Mouse (Mus musculus): ENCODE measurements around the gene Gm49361. TPM values are rescaled to one million over a fixed set of nuclear protein-coding genes. Genes with fewer than 3 reads are reported as not detected.

The Gm49361 gene
- polyA plus RNA-seq, 1 experiment from 2014 or later = not detected

GRCm38 (mm10) chr14:57639153-57639552 lies 106.8 kb downstream of the Gm49361 start:
- 95% methylated on average over 3 of the region's 3 CpGs for WGBS
- Histone ChIP-seq H3K27ac (ENCODE audit: low read depth, low read length) (no peak overlapping the region), H3K4me2 (ENCODE audit: low read length) (no peak overlapping the region), H3K4me3 (ENCODE audit: low read depth, low read length) (no peak overlapping the region), H3K4me1 (ENCODE audit: control insufficient read depth, insufficient read depth, low read length) (no peaks in the 10 kb centered on the region), H3K36me3 (ENCODE audit: control insufficient read depth, insufficient read depth, low read length) (peaks cover 5% of the 10 kb centered on the region; the same call in 1 of the 2 replicates), H3K9ac (ENCODE audit: low read length) (no peak overlapping the region), H3K27me3 (replicated peaks; ENCODE audit: control insufficient read depth, insufficient read depth, low read length) (no peaks in the 10 kb centered on the region), H3K9me3 (replicated peaks; ENCODE audit: control insufficient read depth, low read length) (no peaks in the 10 kb centered on the region)
- ATAC-seq (no peak), DNase-seq (ENCODE audit: low spot score) (no peak)

- no peak for DNase-seq (ENCODE audit: low spot score)
- Histone ChIP-seq H3K4me2 (ENCODE audit: low read length) (no peak overlapping the region), H3K9me3 (replicated peaks; ENCODE audit: control insufficient read depth, low read length) (no peaks in the 10 kb centered on the region), H3K27ac (ENCODE audit: low read depth, low read length) (no peak overlapping the region), H3K4me1 (ENCODE audit: control insufficient read depth, insufficient read depth, low read length) (no peaks in the 10 kb centered on the region), H3K4me3 (ENCODE audit: low read depth, low read length) (no peak overlapping the region), H3K27me3 (replicated peaks; ENCODE audit: control insufficient read depth, insufficient read depth, low read length) (no peaks in the 10 kb centered on the region), H3K36me3 (ENCODE audit: control insufficient read depth, insufficient read depth, low read length) (no peaks in the 10 kb centered on the region), H3K9ac (ENCODE audit: low read length) (no peak overlapping the region)
- ATAC-seq = no peak
- 60% methylated on average over 5 of the region's 5 CpGs for WGBS
Measured at GRCm38 (mm10) chr14:57634141-57634540, 111.8 kb downstream of the Gm49361 start.

- Histone ChIP-seq H3K9me3 (replicated peaks; ENCODE audit: control insufficient read depth, low read length) (no peaks in the 10 kb centered on the region), H3K36me3 (ENCODE audit: control insufficient read depth, insufficient read depth, low read length) (peaks cover 30% of the 10 kb centered on the region), H3K4me3 (ENCODE audit: low read depth, low read length) (no peak overlapping the region), H3K4me2 (ENCODE audit: low read length) (no peak overlapping the region), H3K4me1 (ENCODE audit: control insufficient read depth, insufficient read depth, low read length) (no peaks in the 10 kb centered on the region), H3K9ac (ENCODE audit: low read length) (no peak overlapping the region), H3K27ac (ENCODE audit: low read depth, low read length) (no peak overlapping the region), H3K27me3 (replicated peaks; ENCODE audit: control insufficient read depth, insufficient read depth, low read length) (no peaks in the 10 kb centered on the region)
- no peak for ATAC-seq
- DNase-seq (ENCODE audit: low spot score) = no peak
- WGBS = 78% methylated on average over 4 of the region's 4 CpGs
Measured at GRCm38 (mm10) chr14:57629595-57629994, 116.3 kb downstream of the Gm49361 start.

DNA sequence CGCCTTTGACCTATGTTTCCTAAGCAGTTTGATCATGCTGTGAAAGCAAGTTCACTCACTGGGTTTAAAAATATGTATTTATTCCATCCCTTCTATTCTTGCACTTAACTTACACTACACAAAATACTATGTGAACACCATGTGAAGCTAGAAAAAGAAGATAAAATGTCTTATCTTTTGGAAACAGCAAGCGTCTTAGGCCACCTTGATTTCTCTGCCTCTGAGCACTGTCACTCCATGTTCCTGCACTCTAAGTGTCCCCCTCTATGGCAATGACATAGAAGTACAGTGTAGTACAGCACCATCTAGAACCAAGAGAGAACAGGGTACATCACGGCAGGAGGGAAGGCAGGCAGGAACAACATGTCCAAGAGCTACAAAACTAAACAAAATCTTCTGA lies 123.0 kb downstream of the Gm49361 start:
- H3K4me2 ChIP-seq (ENCODE audit: low read length) = no peak overlapping the region
- H3K27me3 ChIP-seq (replicated peaks; ENCODE audit: control insufficient read depth, insufficient read depth, low read length) = no peaks in the 10 kb centered on the region
- peaks cover 4% of the 10 kb centered on the region; the same call in 1 of the 2 replicates for H3K4me1 ChIP-seq (ENCODE audit: control insufficient read depth, insufficient read depth, low read length)
- DNase-seq (ENCODE audit: low spot score) (no peak), ATAC-seq (no peak)
- peaks cover 27% of the 10 kb centered on the region for H3K36me3 ChIP-seq (ENCODE audit: control insufficient read depth, insufficient read depth, low read length)
- H3K27ac ChIP-seq (ENCODE audit: low read depth, low read length) = no peak overlapping the region
- H3K9me3 ChIP-seq (replicated peaks; ENCODE audit: control insufficient read depth, low read length) = no peaks in the 10 kb centered on the region
- H3K9ac ChIP-seq (ENCODE audit: low read length) = no peak overlapping the region
- 66% methylated on average over 3 of the region's 3 CpGs for WGBS
- no peak overlapping the region for H3K4me3 ChIP-seq (ENCODE audit: low read depth, low read length)

DNA sequence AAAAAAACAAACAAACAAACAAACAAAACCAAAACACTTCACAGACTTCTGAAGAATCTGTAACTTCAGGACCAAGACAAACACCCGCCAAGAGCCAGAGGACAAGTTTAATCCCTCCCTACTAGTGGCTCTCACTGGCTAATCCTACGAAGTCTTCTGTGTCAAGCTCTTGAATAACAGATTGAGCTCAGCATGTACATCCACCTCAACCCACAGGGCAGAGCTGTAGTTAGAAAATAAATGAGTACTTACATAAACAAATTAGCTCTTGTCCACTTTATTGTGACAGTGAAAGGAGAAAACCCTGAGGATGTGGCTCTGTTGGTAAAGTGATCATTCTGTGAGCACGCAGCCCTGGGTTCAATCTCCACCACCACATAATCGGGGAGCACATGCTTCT lies 124.2 kb downstream of the Gm49361 start:
- 58% methylated on average over 4 of the region's 4 CpGs for WGBS
- Histone ChIP-seq H3K4me2 (ENCODE audit: low read length) (no peak overlapping the region), H3K27me3 (replicated peaks; ENCODE audit: control insufficient read depth, insufficient read depth, low read length) (no peaks in the 10 kb centered on the region), H3K36me3 (ENCODE audit: control insufficient read depth, insufficient read depth, low read length) (peaks cover 19% of the 10 kb centered on the region), H3K4me1 (ENCODE audit: control insufficient read depth, insufficient read depth, low read length) (peaks cover 4% of the 10 kb centered on the region; the same call in 1 of the 2 replicates), H3K9ac (ENCODE audit: low read length) (no peak overlapping the region), H3K4me3 (ENCODE audit: low read depth, low read length) (no peak overlapping the region), H3K9me3 (replicated peaks; ENCODE audit: control insufficient read depth, low read length) (no peaks in the 10 kb centered on the region), H3K27ac (ENCODE audit: low read depth, low read length) (no peak overlapping the region)
- no peak for ATAC-seq
- DNase-seq (ENCODE audit: low spot score) = no peak

- ATAC-seq = no peak
- Histone ChIP-seq H3K36me3 (ENCODE audit: control insufficient read depth, insufficient read depth, low read length) (peaks cover 11% of the 10 kb centered on the region), H3K9ac (ENCODE audit: low read length) (no peak overlapping the region), H3K27ac (ENCODE audit: low read depth, low read length) (no peak overlapping the region), H3K4me2 (ENCODE audit: low read length) (no peak overlapping the region), H3K9me3 (replicated peaks; ENCODE audit: control insufficient read depth, low read length) (no peaks in the 10 kb centered on the region), H3K27me3 (replicated peaks; ENCODE audit: control insufficient read depth, insufficient read depth, low read length) (no peaks in the 10 kb centered on the region), H3K4me1 (ENCODE audit: control insufficient read depth, insufficient read depth, low read length) (peaks cover 4% of the 10 kb centered on the region; the same call in 1 of the 2 replicates), H3K4me3 (ENCODE audit: low read depth, low read length) (no peak overlapping the region)
- WGBS = 28% methylated on average over 4 of the region's 4 CpGs
- DNase-seq (ENCODE audit: low spot score) = peak; percentile 23
Measured at GRCm38 (mm10) chr14:57620598-57621236, 125.2 kb downstream of the Gm49361 start.

GRCm38 (mm10) chr14:57619487-57619886 lies 126.4 kb downstream of the Gm49361 start:
- no peak overlapping the region for H3K4me3 ChIP-seq (ENCODE audit: low read depth, low read length)
- no peak overlapping the region for H3K4me2 ChIP-seq (ENCODE audit: low read length)
- WGBS = 42% methylated on average over 2 of the region's 2 CpGs
- H3K27ac ChIP-seq (ENCODE audit: low read depth, low read length) = no peak overlapping the region
- no peaks in the 10 kb centered on the region for H3K9me3 ChIP-seq (replicated peaks; ENCODE audit: control insufficient read depth, low read length)
- H3K9ac ChIP-seq (ENCODE audit: low read length) = no peak overlapping the region
- H3K4me1 ChIP-seq (ENCODE audit: control insufficient read depth, insufficient read depth, low read length) = peaks cover 4% of the 10 kb centered on the region; the same call in 1 of the 2 replicates
- DNase-seq (ENCODE audit: low spot score) (peak; percentile 72), ATAC-seq (peak; percentile 52)
- H3K27me3 ChIP-seq (replicated peaks; ENCODE audit: control insufficient read depth, insufficient read depth, low read length) = no peaks in the 10 kb centered on the region
- 0 out of 2 replicates have a peak, but pooled peaks cover 7% of the 10 kb centered on the region for H3K36me3 ChIP-seq (ENCODE audit: control insufficient read depth, insufficient read depth, low read length)

DNA sequence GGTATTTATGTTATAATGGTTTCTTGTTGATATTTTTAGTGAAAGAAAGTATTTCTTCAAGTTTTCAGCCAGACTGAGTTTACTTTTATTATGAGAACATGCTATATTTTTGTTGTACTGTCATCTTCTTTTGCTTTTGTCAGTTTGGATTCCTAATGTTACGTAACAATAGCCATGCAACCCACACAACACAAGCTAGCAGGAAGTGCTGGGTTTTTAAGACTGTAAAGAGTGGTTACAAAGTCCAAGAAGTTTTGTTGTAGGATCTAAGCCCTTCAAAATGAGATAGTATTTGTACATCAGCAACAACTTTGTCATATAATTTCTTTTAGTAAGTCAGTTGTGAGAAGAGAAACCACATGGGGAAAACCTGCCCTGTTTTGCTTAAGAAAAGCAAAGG lies 128.2 kb downstream of the Gm49361 start:
- no peak for ATAC-seq
- WGBS = 96% methylated on average over 1 of the region's 1 CpGs
- Histone ChIP-seq H3K4me1 (ENCODE audit: control insufficient read depth, insufficient read depth, low read length) (peaks cover 4% of the 10 kb centered on the region; the same call in 1 of the 2 replicates), H3K4me2 (ENCODE audit: low read length) (no peak overlapping the region), H3K36me3 (ENCODE audit: control insufficient read depth, insufficient read depth, low read length) (0 out of 2 replicates have a peak, but pooled peaks cover 5% of the 10 kb centered on the region), H3K9ac (ENCODE audit: low read length) (no peak overlapping the region), H3K4me3 (ENCODE audit: low read depth, low read length) (no peak overlapping the region), H3K27me3 (replicated peaks; ENCODE audit: control insufficient read depth, insufficient read depth, low read length) (no peaks in the 10 kb centered on the region), H3K27ac (ENCODE audit: low read depth, low read length) (no peak overlapping the region), H3K9me3 (replicated peaks; ENCODE audit: control insufficient read depth, low read length) (no peaks in the 10 kb centered on the region)
- no peak for DNase-seq (ENCODE audit: low spot score)

DNA sequence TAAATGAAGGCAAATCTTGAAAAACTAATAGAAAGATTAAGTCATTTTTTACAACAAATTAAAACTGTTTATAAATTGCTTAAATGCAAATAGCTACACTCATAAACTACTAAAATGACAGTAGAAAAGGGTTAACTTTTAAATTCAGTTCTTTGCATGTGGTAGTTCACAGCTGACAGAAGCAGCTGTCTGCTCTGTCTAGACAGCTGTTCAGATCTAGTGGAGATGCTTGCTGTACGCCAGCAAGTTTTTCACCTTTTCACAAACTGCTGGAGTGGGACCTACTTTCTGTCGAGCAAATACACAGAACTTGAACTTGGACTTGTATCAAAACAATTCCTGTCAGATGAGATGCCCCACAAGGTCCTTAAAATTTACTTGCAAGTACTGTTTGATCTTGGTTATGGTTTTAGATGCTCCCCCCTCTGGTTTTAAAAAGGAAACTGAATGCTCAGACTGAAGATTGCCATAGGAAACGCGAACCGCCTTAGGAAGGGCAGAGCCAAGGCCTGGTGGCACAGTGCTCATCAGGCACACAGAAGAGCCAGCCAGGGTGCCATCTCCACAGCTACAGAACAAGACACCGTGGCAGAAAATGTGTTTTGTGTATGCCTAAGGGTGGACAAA lies 129.5 kb downstream of the Gm49361 start:
- Histone ChIP-seq H3K27ac (ENCODE audit: low read depth, low read length) (no peak overlapping the region), H3K9ac (ENCODE audit: low read length) (no peak overlapping the region), H3K27me3 (replicated peaks; ENCODE audit: control insufficient read depth, insufficient read depth, low read length) (no peaks in the 10 kb centered on the region), H3K9me3 (replicated peaks; ENCODE audit: control insufficient read depth, low read length) (no peaks in the 10 kb centered on the region), H3K4me3 (ENCODE audit: low read depth, low read length) (no peak overlapping the region), H3K4me2 (ENCODE audit: low read length) (no peak overlapping the region), H3K36me3 (ENCODE audit: control insufficient read depth, insufficient read depth, low read length) (0 out of 2 replicates have a peak, but pooled peaks cover 2% of the 10 kb centered on the region), H3K4me1 (ENCODE audit: control insufficient read depth, insufficient read depth, low read length) (peaks cover 6% of the 10 kb centered on the region)
- DNase-seq (ENCODE audit: low spot score) (no peak), ATAC-seq (no peak)
- 72% methylated on average over 6 of the region's 6 CpGs for WGBS

Measured in forebrain, embryonic 14.5 days (tissue).